Mouse (Mus musculus) stomach, postnatal 0 days (tissue): Measurements from ENCODE around the gene Col4a4. TPM values are rescaled to one million over a fixed set of nuclear protein-coding genes. Genes with fewer than 3 reads are reported as not detected.

Experiments
- ATAC-seq: fragments of 200-750 bp; cut with Nextera tagmentation; 2 replicates; pipeline ENCODE4 v1.8.0; 2017; ENCODE audit not compliant: low FRiP score, low TSS enrichment
- DNase-seq: peaks from one replicate; pipeline ENCODE4 v3.0.0-alpha.2; 2016; ENCODE audit warnings: low spot score
- H3K27ac ChIP-seq: fragments of 300-500 bp; sonication (generic); replicated peaks from 2 replicates; pipeline ENCODE4 v1.5.1; 2014; ENCODE audit warnings: mild to moderate bottlenecking, control low read depth
- H3K27me3 ChIP-seq: fragments of 300-500 bp; sonication (generic); 2 replicates; pipeline ENCODE4 v1.6.1; 2014; ENCODE audit warnings: low read length; ENCODE audit not compliant: control insufficient read depth, insufficient read depth
- H3K36me3 ChIP-seq: fragments of 300-500 bp; sonication (generic); 2 replicates; pipeline ENCODE4 v1.6.1; 2014; ENCODE audit warnings: low read length, mixed read lengths; ENCODE audit not compliant: control insufficient read depth, insufficient read depth
- H3K4me1 ChIP-seq: fragments of 300-500 bp; sonication (generic); replicated peaks from 2 replicates; pipeline ENCODE4 v1.6.1; 2014; ENCODE audit warnings: antibody characterized with exemption; ENCODE audit not compliant: control insufficient read depth, insufficient read depth
- H3K4me2 ChIP-seq: fragments of 300-500 bp; sonication (generic); replicated peaks from 2 replicates; pipeline ENCODE4 v1.6.1; 2014; ENCODE audit warnings: low read depth, mild to moderate bottlenecking, control low read depth, moderate library complexity
- H3K4me3 ChIP-seq: fragments of 300-500 bp; sonication (generic); 2 replicates; pipeline ENCODE4 v1.5.1; 2014; ENCODE audit warnings: low read depth, low read length, control low read depth
- H3K9ac ChIP-seq: fragments of 300-500 bp; sonication (generic); 2 replicates; pipeline ENCODE4 v1.6.1; 2014; ENCODE audit warnings: mild to moderate bottlenecking, low read length, control low read depth, mixed read lengths
- H3K9me3 ChIP-seq: fragments of 300-500 bp; sonication (generic); 2 replicates; pipeline ENCODE4 v1.6.1; 2016; ENCODE audit warnings: low read length; ENCODE audit not compliant: control insufficient read depth
- CTCF ChIP-seq: IDR thresholded peaks from 2 replicates; pipeline ENCODE4 v1.5.1; 2016; ENCODE audit warnings: antibody characterized with exemption, low read depth, mild to moderate bottlenecking, moderate library complexity
- EP300 ChIP-seq: optimal IDR thresholded peaks from 2 replicates; pipeline ENCODE3; 2016; ENCODE audit warnings: antibody characterized with exemption
- WGBS: fragments of 180-500 bp; shearing (Covaris S2); extraction: QIAGEN DNeasy Blood & Tissue Kit; methylation state at CpG from one replicate; pipeline ENCODE4 v1.1.7; 2014; 5-methylcytosine and 5-hydroxymethylcytosine counted together
- polyA plus RNA-seq: library from polyadenylated mRNA; unstranded; fragments of >200 nt; fragmentation: Nextera tagmentation; extraction: Ambion mirVana; gene quantifications from 2 replicates; pipeline ENCODE4 v1.2.1, GENCODE M21; 2015

Col4a4 gene
- polyA plus RNA-seq, 1 experiment from 2014 or later: 0.61 TPM

DNA sequence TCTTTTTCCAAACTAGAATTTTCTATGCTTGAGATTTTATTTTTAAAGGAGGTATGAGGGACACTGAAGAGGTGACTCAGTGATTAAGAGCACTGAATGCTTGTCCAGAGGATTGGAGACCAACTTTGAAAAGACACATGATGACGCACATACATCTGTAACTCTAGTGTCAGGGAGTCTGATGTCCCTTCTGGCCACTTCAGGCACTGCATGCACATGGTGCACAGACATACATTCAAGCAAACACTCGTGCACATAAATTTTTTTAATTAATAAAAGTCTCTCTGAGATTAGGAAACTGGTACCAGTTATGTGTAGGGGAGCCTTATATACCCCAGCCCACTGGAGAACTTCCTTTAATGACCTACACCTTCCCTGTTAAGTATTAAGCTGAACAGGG lies 10.5 kb downstream of the Col4a4 start:
- DNase-seq (no peak), ATAC-seq (no peak)
- Histone ChIP-seq H3K4me1 (no peaks in the 10 kb centered on the region), H3K27ac (no peak overlapping the region), H3K9me3 (no peaks in the 10 kb centered on the region), H3K36me3 (no peaks in the 10 kb centered on the region), H3K4me3 (no peak overlapping the region), H3K27me3 (no peaks in the 10 kb centered on the region), H3K9ac (no peak overlapping the region), H3K4me2 (no peak overlapping the region)
- TF ChIP-seq CTCF (peak; percentile 30; the same call in 1 of the 2 replicates), EP300 (no peak)
- WGBS: 88% methylated on average over 2 of the region's 2 CpGs

DNA sequence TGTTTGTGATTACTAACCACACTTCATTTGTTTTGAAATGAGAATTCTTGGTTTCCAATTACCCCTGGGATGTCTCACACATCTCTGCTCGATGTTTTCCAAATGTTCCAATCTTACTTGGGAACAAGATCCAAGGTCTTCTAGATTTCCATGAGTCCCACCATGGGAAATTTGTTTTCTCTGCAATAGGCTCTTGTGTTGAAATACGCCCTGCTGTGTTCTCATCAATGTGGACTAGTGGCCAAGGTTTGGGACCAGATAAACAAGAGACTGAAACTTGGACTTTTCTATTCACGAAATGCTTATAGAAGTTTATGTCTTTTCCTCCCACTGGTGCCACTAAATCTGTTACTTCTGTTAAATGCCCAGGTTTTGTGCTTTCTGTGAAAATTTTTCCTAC lies 11.0 kb downstream of the Col4a4 start:
- ATAC-seq (no peak), DNase-seq (no peak)
- H3K4me1 ChIP-seq: no peaks in the 10 kb centered on the region
- H3K9me3 ChIP-seq: no peaks in the 10 kb centered on the region
- H3K9ac ChIP-seq: no peak overlapping the region
- no peak overlapping the region for H3K27ac ChIP-seq
- TF ChIP-seq CTCF (no peak), EP300 (no peak)
- H3K27me3 ChIP-seq: no peaks in the 10 kb centered on the region
- no peaks in the 10 kb centered on the region for H3K36me3 ChIP-seq
- H3K4me3 ChIP-seq: no peak overlapping the region
- H3K4me2 ChIP-seq: no peak overlapping the region
- WGBS: 85% methylated on average over 3 of the region's 3 CpGs

DNA sequence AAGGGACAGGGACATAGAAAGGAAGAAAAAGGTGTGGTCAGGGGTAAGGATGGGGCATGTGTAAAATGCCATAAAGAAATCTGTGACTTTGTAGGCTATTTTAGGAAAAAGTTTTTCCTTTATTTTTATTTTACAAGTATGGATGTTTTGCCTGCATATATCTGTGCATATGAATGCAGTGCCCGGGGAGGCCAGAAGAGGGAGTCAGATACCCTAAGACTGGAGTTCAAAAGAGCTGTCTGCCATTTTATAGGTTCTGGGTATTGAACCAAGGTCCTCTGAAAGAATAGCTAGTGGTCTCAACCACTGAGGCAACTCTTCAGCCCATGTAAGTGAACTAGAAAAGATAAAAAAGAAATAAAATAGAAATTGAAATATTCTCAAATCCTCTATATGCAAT lies 14.9 kb downstream of the Col4a4 start:
- H3K9me3 ChIP-seq: no peaks in the 10 kb centered on the region
- no peak for DNase-seq
- 67% methylated on average over 1 of the region's 1 CpGs for WGBS
- H3K27ac ChIP-seq: no peak overlapping the region
- H3K4me1 ChIP-seq: no peaks in the 10 kb centered on the region
- ATAC-seq: no peak
- H3K4me2 ChIP-seq: no peak overlapping the region
- TF ChIP-seq EP300 (no peak), CTCF (peak; percentile 58)
- H3K9ac ChIP-seq: no peak overlapping the region
- no peaks in the 10 kb centered on the region for H3K36me3 ChIP-seq
- no peak overlapping the region for H3K4me3 ChIP-seq
- no peaks in the 10 kb centered on the region for H3K27me3 ChIP-seq

DNA sequence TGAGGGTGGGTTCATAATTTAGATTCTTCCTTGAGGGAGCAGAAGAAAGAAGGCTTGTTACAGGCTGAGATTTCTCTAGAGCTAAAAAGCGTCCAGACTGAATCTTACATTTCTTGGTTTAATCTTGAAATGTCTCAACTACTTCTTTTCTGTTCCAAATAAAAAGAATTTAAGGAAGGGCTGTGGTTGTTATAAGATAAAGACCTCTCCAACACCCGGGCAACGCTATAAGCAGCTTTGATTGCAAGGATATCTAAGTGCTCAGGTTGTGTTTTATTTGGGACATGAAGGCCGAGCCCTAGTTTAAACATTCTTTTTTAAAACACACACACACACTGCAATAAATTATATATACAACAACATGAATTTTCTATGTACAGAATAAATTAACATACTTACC lies 17.2 kb downstream of the Col4a4 start:
- no peaks in the 10 kb centered on the region for H3K9me3 ChIP-seq
- H3K4me2 ChIP-seq: no peak overlapping the region
- no peaks in the 10 kb centered on the region for H3K27me3 ChIP-seq
- H3K36me3 ChIP-seq: no peaks in the 10 kb centered on the region
- no peak overlapping the region for H3K27ac ChIP-seq
- 61% methylated on average over 4 of the region's 4 CpGs for WGBS
- TF ChIP-seq CTCF: no peak
- TF ChIP-seq EP300: no peak
- H3K9ac ChIP-seq: no peak overlapping the region
- no peak for DNase-seq
- ATAC-seq: no peak
- H3K4me3 ChIP-seq: no peak overlapping the region
- no peaks in the 10 kb centered on the region for H3K4me1 ChIP-seq

DNA sequence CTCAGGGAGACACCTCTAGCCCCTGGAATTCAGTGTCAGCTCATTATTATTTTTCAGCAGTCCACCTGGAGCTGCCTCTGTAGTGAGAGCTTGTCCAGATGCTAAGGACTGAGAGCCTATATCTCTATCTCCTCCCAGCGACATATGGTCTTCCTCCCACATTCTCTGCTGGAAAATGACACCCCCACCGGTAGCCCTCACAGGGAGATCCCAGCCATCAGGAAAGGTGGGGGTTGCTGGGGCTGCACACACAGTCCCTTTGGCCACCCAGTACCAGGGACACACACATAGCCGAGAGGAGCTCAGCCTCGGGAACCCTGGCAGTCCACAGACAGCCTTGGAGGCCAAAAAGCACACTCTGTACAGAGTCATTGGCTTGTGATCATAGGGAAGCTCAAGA lies 26.4 kb downstream of the Col4a4 start:
- H3K4me2 ChIP-seq: no peak overlapping the region
- no peak overlapping the region for H3K27ac ChIP-seq
- H3K4me3 ChIP-seq: no peak overlapping the region
- TF ChIP-seq EP300 (no peak), CTCF (no peak)
- no peak overlapping the region for H3K9ac ChIP-seq
- WGBS: 58% methylated on average over 4 of the region's 4 CpGs
- DNase-seq: no peak
- no peak for ATAC-seq
- no peaks in the 10 kb centered on the region for H3K27me3 ChIP-seq
- no peaks in the 10 kb centered on the region for H3K36me3 ChIP-seq
- no peaks in the 10 kb centered on the region for H3K4me1 ChIP-seq
- no peaks in the 10 kb centered on the region for H3K9me3 ChIP-seq

DNA sequence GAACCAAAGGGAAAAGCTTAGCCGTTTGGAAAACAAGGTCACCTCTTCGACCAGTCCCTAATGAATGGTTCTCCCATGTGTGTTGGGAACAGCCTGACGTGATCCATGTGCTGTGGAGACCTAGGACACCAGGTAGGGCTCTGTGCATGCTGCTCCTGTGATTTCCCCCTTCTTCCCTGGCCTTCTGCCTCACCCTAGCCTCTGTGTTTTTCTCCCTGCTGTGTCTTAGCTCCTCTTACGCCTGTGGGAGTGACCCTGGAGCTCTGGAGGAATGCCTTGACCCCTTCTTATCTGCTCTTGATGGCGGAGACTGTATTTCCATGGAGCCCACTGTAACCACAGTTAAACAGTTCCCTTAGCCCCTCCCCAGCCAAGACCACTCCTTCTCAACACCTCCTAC lies 31.8 kb downstream of the Col4a4 start:
- Histone ChIP-seq H3K9me3 (no peaks in the 10 kb centered on the region), H3K4me1 (no peaks in the 10 kb centered on the region), H3K27me3 (no peaks in the 10 kb centered on the region), H3K36me3 (no peaks in the 10 kb centered on the region), H3K9ac (no peak overlapping the region), H3K27ac (no peak overlapping the region), H3K4me2 (0 out of 2 replicates have a peak overlapping the region, but pooled peaks have one; percentile 8), H3K4me3 (no peak overlapping the region)
- ATAC-seq (0 out of 2 replicates have a peak, but pooled peaks have one; percentile 18), DNase-seq (no peak)
- TF ChIP-seq CTCF (no peak), EP300 (no peak)
- 62% methylated on average over 5 of the region's 5 CpGs for WGBS
